Mouse (Mus musculus): ENCODE measurements around the gene Myrip.
"Not testable (repeated sequence)": the region's sequence is repeated elsewhere in the genome, so short reads cannot be mapped to it uniquely, and the experiment has no call there.

The Myrip gene

DNA sequence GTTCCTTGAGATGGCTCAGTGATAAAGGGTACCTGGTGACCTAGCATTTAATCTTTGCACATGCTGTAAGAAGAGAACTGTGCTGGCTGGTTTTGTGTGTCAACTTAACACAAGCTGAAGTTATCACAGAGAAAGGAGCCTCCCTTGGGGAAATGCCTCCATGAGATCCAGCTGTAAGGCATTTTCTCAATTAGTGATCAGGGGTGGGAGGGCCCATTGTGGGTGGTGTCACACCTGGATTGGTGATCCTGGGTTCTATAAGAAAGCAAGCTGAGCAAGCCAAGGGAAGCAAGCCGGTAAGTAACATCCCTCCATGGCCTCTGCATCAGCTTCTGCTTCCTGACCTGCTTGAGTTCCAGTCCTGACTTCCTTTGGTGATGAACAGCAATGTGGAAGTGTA lies at the start of gene Myrip:
Gene Myrip, plus strand, starts transcription at position 301 of the 400 bp plus-strand sequence.
- not testable (repeated sequence) for DNase-seq (ENCODE audit: low read depth in 1 of 2, low spot score in 2 of 2)

DNA sequence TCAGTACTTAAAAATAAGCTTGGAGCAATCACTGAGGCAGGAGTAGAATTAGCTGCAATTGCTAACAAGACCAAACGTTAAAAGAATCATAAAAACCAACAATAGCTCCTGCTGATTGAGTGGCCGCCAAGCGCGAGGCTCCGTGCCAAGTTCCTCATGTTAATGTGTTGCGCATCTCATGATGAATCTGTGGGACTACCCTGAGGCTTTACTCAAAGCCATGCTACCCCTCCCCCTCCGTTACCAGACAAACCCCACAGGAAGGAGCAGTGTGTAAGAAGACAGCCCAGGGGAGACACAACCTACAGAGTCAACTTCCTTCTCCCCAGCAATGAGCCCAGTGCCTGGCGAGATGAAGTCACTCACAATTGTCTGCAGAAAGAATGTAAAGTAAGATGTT lies 41.5 kb upstream of the Myrip start:
- no peak for DNase-seq (ENCODE audit: low read depth in 1 of 2, low spot score in 2 of 2)

- DNase-seq (ENCODE audit: low read depth in 1 of 2, low spot score in 2 of 2): no peak
Measured at GRCm38 (mm10) chr9:120263994-120264393, 37.3 kb upstream of the Myrip start.

GRCm38 (mm10) chr9:120273083-120273482 lies 28.2 kb upstream of the Myrip start:
- no peak for DNase-seq (ENCODE audit: low read depth in 1 of 2, low spot score in 2 of 2)

DNA sequence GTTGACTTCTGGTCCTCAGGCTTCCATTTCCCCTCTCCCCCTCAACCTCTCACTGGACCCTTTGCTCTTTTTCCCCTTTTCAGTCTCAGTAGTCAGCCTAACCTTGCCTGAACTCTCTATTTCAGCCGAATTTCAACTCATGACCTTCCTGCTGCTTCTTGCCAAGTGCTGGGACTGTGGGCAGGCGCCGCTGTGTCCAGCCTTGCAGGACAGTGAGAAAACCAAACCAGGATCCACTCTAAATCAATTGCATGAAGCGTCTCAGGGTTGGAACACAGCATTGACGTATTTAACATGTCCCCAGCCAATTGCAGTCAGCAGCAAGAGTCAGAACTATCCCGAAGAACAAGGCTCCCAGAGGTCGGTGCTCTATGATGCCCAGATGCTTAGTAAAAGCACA lies 26.1 kb upstream of the Myrip start:
- DNase-seq (ENCODE audit: low read depth in 1 of 2, low spot score in 2 of 2): no peak

- DNase-seq (ENCODE audit: low read depth in 1 of 2, low spot score in 2 of 2): no peak
Measured at GRCm38 (mm10) chr9:120281147-120281546, 20.2 kb upstream of the Myrip start.

GRCm38 (mm10) chr9:120282461-120283047 lies 18.8 kb upstream of the Myrip start:
- no peak for DNase-seq (ENCODE audit: low read depth in 1 of 2, low spot score in 2 of 2)

GRCm38 (mm10) chr9:120283556-120283955 lies 17.8 kb upstream of the Myrip start:
- DNase-seq (ENCODE audit: low read depth in 1 of 2, low spot score in 2 of 2): no peak

DNA sequence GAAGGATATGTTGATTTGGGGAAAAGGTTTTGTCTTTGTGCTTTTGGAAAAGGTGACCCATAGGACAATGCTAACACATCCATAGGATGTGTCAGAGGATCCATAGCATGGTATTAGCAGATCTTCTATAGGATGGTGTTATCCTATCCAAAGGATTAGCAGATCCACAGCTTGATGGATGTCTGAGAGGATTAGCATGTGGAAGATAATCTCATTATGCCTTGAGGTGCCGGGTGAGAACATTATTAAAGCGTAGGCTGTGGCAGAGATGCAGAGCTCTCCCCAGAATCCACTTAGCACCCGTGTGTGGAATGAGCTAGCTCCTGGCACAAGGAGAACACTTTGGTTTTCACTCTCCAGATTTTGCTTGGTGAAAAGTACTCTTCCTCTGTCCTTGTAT lies 13.3 kb upstream of the Myrip start:
- no peak for DNase-seq (ENCODE audit: low read depth in 1 of 2, low spot score in 2 of 2)

GRCm38 (mm10) chr9:120290375-120290774 lies 10.9 kb upstream of the Myrip start:
- DNase-seq (ENCODE audit: low read depth in 1 of 2, low spot score in 2 of 2): no peak

DNA sequence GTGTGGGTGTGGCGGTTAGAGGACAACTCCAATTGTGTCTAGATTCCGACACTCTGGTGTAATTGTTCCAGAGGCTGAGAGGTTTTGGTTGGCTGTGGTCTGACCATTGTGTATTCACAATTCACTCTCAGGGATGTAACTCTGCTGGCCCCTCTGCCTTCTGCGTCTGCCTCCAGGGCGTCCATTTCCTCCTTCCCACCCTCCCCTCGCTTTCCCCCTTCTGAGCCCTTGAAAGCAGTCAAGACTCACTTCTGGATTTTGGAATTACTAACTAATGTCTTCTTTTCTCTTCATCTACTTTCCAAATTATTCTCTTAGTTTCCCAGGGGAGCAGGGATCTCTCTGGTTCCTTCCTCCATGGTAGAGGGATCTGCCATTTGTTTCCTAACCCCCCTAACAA lies 8.8 kb upstream of the Myrip start:
- DNase-seq (ENCODE audit: low read depth in 1 of 2, low spot score in 2 of 2): no peak

DNA sequence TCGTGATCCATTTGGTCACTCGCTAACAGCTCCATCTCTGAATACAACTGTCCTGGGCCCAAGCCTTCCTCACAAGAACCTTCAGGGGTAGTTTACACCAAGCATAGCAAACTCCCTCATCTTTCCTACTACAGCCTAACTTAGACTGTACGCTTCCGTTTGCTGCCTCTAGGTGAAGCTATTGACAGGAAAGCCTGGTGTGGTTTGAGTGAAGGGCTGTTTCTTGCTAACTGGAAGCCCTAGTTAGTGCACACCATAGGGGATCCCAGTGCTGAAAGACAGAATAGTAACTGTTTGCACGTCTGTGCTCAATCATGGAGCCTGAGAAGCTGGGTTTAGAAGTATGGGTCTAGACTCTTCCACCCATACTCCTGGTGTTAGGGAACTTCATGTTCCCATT lies 5.8 kb upstream of the Myrip start:
- no peak for DNase-seq (ENCODE audit: low read depth in 1 of 2, low spot score in 2 of 2)

- DNase-seq (ENCODE audit: low read depth in 1 of 2, low spot score in 2 of 2): no peak
Measured at GRCm38 (mm10) chr9:120296938-120297337, 4.4 kb upstream of the Myrip start.

DNA sequence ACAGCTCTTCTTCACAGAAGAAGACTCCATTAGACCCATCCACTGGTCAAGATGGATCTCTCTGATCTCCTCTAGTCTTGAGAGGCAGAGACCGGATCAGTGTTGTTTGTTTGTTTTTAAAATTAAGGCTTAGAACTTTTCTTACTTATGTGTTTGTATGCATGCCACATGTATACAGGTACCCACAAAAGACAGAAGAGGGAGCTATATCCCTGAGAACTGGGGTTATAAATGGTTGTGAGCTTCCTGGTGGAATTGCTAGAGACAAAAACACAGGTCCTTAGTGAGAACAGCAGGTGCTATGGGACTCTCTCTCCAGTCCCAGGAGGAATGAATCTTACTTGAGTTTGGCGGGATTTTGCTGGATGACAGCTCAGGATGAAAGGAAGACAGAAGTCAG lies 1.9 kb upstream of the Myrip start:
- no peak for DNase-seq (ENCODE audit: low read depth in 1 of 2, low spot score in 2 of 2)

DNA sequence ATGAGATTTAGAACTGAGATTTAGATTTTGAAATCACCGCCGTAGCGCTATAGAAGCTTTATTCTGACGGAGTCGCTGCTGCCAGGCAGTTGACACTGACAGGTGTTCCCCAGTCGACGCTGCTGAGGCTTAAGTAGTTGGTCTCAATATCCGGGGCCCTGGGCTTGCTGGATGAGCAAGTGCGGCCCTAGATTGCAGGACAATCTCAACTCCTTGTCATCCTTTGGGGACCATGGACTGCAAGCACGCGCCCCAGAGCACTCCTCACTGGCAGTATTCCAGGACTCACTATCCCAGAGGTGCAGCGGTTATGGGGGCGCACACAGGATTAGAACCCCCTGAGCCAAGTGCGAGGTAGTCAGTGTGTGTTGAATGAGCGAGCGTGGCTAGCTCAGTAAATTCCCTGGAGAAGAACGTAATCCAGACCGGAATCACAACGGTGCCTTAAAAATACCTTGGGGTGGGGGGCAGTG lies 1.7 kb downstream of the Myrip start:
- DNase-seq (ENCODE audit: low read depth in 1 of 2, low spot score in 2 of 2): no peak

DNA sequence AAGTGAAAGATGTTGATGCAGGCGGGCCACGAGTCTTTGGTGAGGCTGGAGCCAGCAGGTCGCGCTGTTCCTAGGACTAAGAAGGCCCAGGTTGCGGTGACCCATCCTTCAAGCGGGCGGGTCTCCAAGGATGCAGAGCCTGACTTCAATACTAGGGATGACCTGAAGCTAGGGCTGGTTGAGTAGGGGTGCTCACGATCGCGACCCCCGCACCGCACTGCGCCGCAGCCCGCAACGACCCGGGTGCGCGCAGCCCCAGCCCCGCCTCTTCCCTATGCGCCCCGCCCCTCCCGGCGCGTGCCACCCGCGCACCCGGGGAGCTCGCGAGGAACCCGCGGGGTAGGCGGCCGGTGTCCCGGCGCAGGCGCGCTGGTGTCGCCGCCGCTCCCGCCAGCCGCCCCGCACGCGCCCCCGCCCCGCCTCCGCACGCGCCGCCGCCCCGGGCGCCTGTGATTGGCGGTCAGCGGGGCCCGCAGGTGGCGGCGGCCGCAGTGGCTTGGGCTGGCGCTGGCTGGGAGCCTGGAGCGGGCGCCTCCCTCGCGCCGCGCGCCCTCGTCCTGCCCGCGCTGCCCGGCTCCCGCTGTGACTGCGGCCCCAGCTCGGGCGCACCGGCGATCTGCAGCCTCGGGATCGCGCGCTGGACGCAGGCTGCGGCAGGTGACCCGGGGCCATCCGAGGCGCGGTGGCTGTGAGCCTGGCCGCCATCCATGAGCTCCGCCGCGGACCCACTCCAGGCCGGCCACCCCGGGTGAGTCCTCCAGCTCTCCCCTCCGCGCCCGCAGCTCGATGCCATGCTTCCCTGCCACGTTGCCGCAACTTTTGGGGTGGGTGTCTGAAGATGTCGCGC lies 2.4 kb downstream of the Myrip start:
- no peak for DNase-seq (ENCODE audit: low read depth in 1 of 2, low spot score in 2 of 2)

DNA sequence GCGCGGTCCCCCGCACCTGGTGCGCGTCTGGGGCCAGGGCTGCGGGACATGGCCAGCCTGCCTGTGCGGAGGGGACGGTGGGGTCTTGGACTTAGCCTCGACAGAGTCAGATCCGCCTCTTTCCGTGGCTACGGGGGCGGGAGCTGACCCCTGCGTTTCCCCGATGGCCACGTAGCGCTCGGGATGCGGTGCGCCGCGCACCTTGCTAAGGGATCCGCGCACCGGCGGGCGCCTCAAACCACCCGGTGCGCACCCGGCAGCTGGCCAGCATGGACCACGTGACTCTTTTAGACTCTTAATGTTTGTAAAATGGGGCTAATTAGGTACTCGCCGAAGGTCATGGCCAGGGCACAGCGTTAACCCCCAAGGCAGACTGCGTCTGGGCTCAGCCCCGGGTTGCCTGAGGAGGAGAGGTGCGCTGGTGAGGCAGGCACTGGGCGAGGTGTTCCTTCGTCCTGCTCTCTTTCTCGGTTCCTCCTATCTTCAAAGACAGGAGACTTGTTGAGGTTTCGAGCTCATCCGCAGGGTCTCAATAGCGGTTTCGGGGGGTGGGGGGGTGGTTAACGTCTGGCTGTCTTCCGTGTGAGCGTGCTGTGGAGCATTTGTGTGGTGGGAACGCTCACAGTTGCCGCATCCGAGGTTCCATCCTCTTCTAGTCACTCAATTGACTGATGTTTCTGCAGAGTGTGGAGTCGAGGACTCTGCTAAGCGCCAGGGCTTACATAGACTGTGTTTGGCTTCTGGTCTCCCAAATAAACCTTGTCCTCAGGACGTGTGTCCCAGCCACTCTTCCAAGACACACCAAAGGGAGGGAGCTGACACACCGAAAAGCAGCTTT lies 3.2 kb downstream of the Myrip start:
- DNase-seq (ENCODE audit: low read depth in 1 of 2, low spot score in 2 of 2): no peak

DNA sequence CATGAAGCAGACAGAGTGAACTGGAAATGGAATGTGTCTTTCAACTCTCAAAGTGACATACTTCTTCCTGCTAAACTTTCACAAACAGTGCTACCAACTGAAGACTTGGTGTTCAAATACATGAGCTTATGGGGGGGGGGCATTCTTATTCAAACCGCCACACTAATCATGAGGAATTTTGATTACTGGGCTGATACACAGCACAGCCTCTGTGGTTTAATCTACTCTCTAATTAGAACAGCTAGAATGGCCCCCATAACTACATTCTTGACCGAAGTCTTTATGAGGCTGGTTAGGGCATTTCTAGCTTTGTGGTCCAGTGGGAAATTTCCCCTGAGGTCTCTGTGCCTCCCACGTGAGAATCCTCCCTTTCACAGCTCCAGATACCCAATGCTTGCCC lies 13.9 kb downstream of the Myrip start:
- DNase-seq (ENCODE audit: low read depth in 1 of 2, low spot score in 2 of 2): no peak

DNA sequence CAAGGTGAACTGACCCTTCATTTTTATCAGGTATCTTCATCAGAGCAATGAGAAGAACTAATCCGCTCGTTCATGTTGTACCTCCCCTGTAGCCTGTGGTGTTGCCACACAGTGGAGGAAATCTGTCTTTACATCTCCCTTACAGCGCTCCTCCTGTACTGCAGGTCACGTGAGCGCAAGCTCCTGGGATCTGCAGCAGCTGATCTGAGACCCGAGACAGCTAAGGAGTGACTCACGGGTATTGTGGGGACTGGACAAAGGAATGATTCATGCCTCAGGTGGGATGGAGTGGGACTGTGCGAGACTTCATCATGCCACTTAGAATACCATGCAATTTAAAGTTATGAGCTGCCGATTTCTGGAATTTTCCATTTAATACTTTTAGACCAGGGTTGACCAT lies 17.8 kb downstream of the Myrip start:
- no peak for DNase-seq (ENCODE audit: low read depth in 1 of 2, low spot score in 2 of 2)

DNA sequence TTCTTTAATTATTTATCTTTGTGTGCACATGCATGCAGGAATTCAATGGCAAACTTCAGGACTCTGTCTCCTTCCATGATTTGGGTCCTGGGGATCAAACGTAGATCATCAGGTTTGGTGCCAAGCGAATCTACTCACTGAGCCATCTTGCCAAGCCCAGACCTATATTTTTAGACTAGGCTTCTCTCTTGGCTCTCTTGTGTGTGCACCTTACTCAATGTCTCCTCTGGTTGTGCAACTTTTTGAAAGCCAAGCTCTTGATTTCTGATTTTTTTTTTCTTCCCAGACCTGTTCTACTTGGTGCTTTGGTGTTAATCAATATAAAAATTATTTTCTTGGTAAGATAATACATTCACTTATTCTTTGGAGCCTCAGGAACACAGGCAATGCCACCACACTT lies 19.3 kb downstream of the Myrip start:
- no peak for DNase-seq (ENCODE audit: low read depth in 1 of 2, low spot score in 2 of 2)

GRCm38 (mm10) chr9:120322702-120323426 lies 21.6 kb downstream of the Myrip start:
- no peak for DNase-seq (ENCODE audit: low read depth in 1 of 2, low spot score in 2 of 2)
